Mouse (Mus musculus): ENCODE data around the gene Apbb2.

DNA sequence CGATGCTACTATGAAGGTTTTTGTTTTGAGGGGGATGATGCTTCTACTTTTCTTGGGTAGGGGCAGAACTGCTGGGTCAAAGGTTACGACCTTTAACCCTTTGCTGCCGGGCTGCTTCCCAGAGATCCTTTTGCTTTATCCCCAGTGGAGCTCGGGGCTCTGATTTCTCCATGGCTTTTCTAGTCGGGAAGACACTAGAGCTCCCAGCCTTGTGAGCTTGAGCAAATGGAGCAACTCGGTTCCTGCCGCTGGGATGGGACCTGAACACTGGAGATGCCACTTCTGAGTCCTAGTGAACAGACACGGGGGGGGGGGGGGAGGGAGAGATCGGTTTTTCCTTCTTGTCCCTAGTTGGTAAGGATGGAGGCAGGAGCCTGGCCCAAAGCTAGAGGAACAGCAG is 308.3 kb downstream of the Apbb2 start:
- TF ChIP-seq CTCF (IDR thresholded peaks at IDR 0.05; ENCODE audit: low read depth) (no peak), EP300 (IDR thresholded peaks at IDR 0.05; ENCODE audit: low read depth) (no peak)

Data from heart, postnatal 0 days (tissue).